Mouse (Mus musculus): ENCODE results near the gene Map3k14.

DNA sequence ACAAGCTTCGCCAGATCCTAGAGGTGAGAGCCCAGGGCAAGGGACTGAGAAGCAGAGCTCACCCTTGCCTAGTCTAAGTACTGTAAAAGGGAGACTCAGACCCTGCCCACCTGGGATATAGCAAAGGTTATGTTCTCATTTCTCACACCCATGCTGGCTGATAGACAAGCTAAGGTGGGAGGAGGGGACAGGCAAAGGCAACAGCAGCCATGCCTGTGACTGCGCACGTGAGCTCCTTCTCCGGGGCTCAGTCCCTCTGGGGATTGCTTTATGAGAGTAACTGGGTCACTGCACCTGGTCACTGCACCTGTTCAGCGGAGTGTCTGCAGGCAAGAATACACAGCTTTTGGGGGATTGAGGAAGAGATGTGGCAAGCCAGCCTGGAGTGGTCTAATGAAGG lies 71.6 kb downstream of the Map3k14 start:
- TF ChIP-seq POLR2A (IDR thresholded peaks at IDR 0.05; ENCODE audit: borderline replicate concordance, low read depth, low read length) (no peak), CTCF (IDR thresholded peaks at IDR 0.05; ENCODE audit: low read depth, low read length) (no peak)
